Mouse (Mus musculus) brain, embryonic 18.5 days (tissue): Measurements from ENCODE around the gene Rap1b.

Experiments used
- DNase-seq: peaks from one replicate; pipeline ENCODE4 v3.0.0-alpha.2; 2012; ENCODE audit warnings: low read depth, low spot score

Gene Rap1b

GRCm38 (mm10) chr10:117783786-117784420, 61.9 kb downstream of the Rap1b start:
- DNase-seq, result no peak

DNA sequence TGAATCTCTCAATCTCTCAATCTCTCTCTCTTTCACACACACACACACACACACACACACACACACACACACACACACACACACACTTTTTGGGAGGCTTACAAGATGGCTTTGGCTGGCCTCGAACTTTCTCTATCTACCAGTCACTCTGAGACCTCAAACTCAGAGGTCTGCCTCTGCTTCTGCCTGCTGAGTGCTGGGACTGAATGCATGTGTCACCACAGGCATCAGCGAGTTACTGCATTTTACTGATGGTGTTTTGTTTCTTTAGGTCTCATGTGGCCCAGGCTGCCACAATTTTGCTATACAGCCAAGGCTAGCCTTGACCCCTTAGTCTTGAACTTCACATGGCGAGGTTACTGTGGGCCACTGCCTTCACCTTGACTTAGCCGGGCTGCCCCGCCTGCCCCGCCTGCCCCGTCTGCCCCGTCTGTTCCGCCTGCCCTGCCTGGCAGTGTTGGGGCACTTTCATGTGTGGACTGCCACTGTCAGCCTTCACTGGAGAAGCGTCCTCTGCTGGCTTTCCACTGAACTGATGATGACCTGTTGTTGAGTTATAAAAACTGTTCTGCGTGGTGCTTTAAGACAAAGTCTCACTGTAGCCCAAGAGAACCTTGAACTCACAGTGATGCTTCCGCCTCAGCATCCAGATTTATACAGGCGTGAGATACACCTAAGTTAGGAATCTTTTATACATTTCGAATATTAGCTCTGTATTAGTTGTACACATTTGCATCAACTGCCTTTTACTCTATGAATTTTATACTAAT, 63.2 kb downstream of the Rap1b start:
- DNase-seq, result no peak

GRCm38 (mm10) chr10:117782056-117782455, 63.8 kb downstream of the Rap1b start:
- no peak for DNase-seq

DNA sequence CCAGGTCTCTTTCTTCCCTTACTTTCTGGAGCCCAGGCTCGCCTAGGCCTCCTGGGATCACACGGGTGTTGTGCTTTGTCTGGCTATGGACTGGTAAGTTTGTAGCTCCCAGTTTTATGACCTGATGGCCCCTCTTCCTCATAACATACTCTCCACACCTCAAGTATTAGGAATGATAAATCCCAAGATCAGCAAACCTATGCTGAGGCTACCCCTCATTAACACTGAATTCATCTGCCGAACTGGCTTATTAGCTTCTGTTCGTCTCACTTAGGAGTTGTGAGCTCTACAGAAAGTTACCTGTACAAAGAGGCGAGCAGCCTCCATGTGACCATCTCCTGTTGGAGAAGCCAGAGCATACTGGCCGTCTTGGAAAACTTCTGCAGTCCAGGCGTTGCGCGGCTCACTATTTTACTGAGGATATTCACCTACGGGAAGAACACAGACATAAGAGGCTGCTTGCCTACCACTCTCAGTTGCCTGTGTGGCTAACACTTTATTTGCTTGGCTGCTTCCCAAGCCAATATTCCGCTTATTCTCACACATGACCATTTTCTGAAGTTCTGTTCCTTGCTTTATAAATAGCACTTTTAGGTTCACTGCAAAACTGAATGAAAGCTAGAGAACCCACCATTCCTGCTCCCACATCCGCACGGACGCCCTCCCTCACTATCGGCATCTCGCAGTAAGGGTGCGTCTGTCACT, 64.7 kb downstream of the Rap1b start:
- no peak for DNase-seq

DNA sequence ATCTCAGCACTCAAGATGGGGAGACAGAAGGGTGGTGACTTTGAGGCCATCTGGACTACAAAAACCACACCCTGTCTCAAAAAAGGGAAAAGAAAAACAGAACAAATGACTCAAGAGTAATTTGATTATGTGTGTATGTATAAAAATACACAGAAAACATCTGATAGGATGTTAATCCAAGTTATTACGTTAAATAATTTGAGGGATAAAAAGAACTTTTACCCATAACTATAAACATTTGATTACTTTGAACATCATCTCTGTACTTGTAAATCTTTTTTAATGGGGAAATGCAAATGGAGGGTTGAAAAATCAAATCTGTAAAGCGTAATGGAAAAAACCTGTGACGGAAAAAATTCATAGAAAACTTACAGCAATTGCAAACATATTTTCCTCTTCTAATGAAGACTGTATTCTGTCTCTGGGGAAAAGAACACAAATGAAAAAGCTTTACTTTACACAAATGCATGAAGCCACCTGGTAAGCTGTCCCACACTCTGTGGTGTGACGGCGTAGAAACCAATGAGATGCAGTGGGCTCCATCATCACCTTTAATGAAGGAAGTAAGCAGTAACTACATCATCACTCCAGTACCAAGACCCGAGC, 65.4 kb downstream of the Rap1b start:
- DNase-seq, result no peak

DNA sequence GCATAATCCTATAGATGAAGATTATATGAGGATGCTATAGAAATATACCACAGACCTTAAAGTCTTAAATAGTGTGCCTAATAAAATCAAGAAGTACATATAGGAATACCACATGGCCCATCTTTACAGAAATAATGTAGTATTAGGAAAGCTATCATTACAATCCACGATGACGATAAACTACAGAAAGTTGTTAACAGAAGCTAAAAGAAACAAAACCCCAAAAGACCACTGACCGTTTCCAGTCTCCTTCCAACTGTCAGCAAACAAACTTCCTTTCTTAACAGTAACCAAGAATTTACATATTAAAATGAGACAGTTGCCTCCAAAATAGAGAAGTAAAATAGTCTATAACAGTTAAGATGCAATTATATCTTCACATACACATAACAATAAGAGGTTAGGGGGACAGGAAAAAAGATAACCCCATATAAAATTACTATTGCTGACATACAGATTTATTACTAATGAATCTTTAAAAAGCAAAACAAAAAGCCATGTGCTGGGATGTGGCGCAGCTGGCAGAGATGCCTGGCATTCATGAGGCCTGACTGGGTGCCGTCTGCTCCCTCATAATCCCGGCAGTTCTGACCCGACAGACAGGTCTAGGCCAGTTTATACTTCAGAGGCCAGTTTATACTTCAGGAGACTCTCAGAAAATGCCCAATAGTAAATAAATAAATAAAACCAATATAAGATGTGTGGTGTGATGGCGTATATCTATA, 66.1 kb downstream of the Rap1b start:
- DNase-seq, result no peak

- DNase-seq, result no peak
Measured at GRCm38 (mm10) chr10:117778951-117779350, 66.9 kb downstream of the Rap1b start.

DNA sequence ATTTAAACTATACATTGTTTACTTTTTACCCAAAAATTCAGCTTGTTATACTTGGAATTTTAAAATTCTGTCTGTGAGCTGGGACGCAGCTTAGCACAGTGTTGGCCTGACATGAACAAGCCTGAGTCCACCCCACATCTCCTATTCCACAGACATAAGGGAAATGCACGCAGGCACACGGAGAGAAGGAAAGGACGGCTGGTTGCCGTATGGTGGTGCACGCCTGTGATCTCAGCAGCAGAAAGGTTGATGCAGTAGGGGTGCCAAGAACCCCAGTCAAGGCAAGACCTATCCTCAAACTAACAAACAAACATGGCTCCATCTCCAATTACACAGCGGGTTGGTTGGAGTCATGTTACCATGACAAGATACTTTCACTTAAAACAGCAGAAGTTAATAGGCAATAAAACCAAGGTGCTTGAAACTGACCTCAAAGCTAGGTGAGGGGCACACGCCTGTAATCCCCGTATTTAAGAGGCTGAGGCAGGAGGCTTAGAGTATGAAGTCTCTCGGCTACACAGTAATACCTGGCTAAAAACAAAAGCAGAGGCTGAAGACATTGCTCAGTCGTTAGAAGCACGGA, 67.4 kb downstream of the Rap1b start:
- no peak for DNase-seq

DNA sequence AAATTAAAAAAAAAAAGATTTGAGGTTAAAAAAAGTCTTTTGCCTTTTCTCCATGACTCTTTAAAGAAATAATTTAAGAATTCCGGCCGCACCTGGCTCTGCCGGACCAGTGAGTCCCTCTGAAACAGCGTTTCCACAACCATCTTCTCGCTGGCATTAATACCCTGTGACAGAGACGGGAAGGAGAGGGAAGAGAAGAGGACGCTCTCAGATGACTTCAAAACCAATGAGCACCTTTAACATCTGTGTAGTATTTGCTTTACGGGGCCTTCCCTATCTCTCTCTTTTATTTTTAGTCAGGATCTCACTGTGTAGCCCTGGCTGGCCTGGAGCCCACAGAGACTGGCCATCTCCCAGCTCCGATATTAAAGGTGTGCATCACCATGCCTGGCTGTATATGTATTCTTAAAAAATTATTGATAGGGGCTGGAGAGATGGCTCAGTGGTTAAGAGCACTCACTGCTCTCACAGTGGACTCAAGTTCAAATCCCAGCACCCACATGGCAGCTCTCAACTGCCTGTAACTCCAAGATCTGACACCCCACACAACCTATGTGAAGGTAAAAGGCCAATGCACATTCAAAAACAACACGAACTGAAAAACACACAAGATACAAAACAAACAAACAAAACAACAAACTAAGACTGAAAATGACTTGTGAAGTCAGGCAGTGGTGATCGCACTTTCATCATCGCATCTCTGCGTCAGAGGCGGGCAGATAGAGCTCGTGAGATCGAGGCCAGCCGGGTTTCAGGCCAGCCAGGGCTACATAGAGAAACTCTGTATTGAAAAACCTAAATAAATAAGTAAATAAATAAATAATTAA, 68.1 kb downstream of the Rap1b start:
- no peak for DNase-seq

- no peak for DNase-seq
Measured at GRCm38 (mm10) chr10:117777103-117777470, 68.7 kb downstream of the Rap1b start.

DNA sequence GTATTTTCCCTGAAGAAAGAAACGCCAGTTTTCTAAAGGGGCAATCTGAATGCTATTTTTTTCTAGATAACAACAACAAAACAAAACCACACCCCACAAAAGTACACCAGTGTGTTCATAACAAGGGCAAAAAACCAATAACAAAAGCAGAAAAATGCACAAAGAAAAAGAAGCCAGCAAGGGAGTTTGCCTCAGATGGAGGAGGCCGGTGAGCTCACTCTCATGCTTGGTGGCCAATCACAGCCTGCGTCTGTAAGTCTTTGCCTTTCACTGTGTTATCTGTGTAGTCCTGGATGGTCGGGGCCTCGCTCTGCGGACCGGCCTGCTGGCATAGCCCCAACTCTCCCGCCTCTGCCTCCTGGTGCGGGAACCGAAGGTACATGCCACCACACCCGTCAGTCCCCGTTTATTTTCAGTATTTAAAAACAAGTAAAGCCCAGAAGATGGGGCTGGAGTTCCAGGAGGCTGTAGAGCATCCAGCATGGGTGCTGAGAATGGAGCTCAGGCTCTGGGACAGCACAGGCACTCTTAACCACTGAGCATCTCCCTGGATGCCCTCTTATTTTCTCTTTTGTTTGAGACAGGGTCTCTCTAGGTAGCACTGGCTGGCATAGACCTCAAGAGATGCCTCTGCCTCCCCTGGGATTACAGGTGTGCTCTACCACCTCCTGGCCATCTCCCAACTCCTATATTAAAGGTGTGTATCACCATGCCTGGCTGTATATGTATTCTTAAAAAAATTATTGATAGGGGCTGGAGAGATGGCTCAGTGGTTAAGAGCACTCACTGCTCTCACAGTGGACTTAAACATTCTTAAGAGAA, 69.3 kb downstream of the Rap1b start:
- DNase-seq, result no peak

GRCm38 (mm10) chr10:117775401-117776144, 70.3 kb downstream of the Rap1b start:
- no peak for DNase-seq

- DNase-seq, result no peak
Measured at GRCm38 (mm10) chr10:117774817-117775120, 71.1 kb downstream of the Rap1b start.

DNA sequence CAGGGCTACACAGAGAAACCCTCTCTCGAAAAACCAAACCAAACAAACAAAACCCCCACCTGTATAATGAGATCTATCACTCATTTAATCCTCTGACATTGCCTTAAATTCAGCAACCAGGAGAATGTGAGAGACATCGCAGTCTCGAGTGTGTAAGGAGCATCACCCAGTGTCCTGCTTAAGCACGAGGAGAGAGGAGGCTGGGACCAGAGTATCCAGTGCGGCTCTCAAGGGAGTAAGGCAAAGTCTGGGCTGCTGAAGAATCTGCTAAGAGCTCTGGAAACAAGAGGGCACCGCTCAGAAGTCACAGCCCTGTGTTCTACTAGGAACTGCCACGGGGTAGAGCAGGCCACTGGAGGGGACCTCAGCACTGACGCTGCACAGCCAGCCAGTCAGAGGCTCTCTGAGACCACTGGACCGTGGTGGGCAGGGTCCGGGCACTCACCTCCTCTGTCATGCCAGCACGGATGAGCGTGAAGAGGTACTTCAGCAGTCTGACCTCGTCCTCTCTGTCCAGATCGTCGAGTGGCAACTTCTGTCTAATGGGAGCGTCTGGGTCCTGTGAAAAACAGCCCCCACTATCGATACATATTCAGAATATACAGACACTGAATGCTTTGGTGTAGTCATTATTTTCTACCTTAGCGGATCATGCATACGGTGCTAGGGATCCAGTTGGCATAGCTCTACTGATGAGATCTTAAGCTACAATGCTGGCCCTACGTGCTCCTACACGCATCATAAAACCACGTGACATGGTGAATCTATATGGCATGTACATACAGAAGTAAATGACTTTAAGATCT, 71.6 kb downstream of the Rap1b start:
- no peak for DNase-seq

- DNase-seq, result no peak
Measured at GRCm38 (mm10) chr10:117773106-117773720, 72.6 kb downstream of the Rap1b start.

DNA sequence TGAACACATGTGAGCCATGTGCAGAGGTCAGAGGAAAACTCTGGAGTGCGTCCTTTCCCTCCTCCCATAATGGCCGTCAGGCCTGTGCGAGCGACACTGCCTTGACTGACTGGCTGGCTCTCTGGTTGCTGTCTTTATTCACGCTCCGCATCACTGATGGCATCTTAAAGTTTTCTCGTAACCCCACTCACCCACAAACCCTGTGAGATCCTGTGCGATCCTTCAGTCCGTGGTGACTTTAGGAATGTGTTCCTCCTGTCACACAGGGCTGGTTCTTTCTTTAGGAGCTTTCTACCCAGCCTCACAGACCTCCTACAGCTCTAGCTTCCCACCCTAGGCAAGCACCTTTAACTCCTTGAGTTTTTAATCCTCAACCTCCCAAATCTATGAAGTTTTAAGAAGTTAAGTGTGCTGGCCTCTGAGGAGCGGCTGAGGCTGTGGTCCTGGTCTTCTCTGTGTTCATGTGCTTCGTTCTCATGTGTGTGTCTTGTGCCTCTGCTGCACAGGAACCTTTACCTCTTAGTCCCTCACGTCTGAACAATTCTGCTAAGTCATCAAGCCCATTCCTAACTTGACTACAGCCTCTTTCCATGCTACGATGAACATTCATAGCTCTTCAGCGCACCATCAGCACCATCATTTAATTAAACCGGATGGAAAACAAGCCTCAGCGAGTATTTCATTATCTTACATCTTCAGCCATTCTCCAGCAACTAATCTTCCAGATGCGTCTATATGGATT, 73.3 kb downstream of the Rap1b start:
- no peak for DNase-seq

GRCm38 (mm10) chr10:117771131-117771510, 74.7 kb downstream of the Rap1b start:
- no peak for DNase-seq
